Mouse (Mus musculus): ENCODE measurements around the gene Wdr61.

Wdr61 gene

DNA sequence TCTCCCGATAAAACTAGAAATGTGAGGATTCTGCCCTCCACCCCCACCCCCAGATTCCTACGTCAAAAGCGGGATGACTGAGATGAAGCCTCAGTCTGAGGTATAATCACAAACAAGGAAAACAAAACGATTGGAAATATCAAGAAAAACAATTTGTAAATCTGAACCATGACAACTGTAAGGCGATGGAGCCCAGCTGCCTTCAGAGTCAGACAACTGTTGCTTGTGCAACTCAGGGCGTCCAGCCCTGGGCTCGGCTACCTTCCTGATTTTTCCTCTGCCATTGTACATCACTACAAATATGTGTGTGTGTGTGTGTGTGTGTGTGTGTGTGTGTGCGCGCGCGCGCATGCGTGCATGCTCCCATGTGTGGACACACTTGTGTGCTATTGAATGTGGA, 60.4 kb downstream of the Wdr61 start:
- DNase-seq = no peak

- no peak for DNase-seq
Observed at GRCm38 (mm10) chr9:54671962-54672361, 62.4 kb downstream of the Wdr61 start.

GRCm38 (mm10) chr9:54668455-54668854, 65.9 kb downstream of the Wdr61 start:
- no peak for DNase-seq

- no peak for DNase-seq
Observed at GRCm38 (mm10) chr9:54666116-54666515, 68.2 kb downstream of the Wdr61 start.
